In the genomic region with DNA sequence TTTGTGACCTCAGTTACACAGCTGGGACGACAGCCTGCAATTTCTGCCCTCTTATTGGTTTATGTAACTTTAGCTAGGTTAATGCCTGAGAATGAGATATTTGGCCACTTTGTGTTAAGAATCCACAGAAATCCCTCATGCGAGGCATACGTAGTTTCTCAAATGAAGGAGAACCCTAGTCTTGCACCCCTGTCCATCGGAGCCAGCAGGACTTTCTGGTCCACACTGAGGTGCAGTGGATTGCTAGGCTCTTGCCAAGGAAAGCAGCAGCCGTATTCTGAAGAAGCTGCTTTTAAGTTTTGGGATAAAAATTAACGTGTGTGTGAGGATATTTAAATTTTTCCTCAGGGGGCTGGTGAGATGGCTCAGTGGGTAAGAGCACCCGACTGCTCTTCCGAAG, we compare ENCODE assay signal across 8 mouse cellular contexts. TPM values are rescaled to one million over a fixed set of nuclear protein-coding genes. Genes with fewer than 3 reads are reported as not detected.
DNase-seq lines count a peak whose midpoint lies in the region; ATAC-seq and TF ChIP-seq lines count a peak whose summit lies in the region.

No protein-coding gene starts in this region.

- H3K4me3 ChIP-seq in kidney, embryonic 16.5 days (ENCODE audit: low read length): peak overlapping the region; percentile 93
- H3K4me3 ChIP-seq in bone marrow macrophage, adult 2 months (ENCODE audit: insufficient read depth, low read length): peak overlapping the region; percentile 21
- peak overlapping the region; percentile 64; the same call in 1 of the 2 replicates for H3K4me3 ChIP-seq in hindbrain, embryonic 14.5 days (replicated peaks; ENCODE audit: low read length)
- peak overlapping the region; percentile 76; the same call in 1 of the 2 replicates for H3K4me3 ChIP-seq in midbrain, embryonic 14.5 days (replicated peaks; ENCODE audit: low read depth, low read length)

- no peaks in the 10 kb centered on the region for H3K9me3 ChIP-seq in kidney, embryonic 16.5 days (ENCODE audit: low read length)
- no peaks in the 10 kb centered on the region for H3K9me3 ChIP-seq in hindbrain, embryonic 14.5 days (ENCODE audit: control insufficient read depth, low read length)
- no peaks in the 10 kb centered on the region for H3K9me3 ChIP-seq in midbrain, embryonic 14.5 days (ENCODE audit: control insufficient read depth, low read length)

- 48% methylated on average over 8 of the region's 8 CpGs for WGBS in kidney, embryonic 16.5 days
- 53% methylated on average over 8 of the region's 8 CpGs for WGBS in hindbrain, embryonic 14.5 days
- WGBS in midbrain, embryonic 14.5 days: 51% methylated on average over 8 of the region's 8 CpGs

- H3K27ac ChIP-seq in kidney, embryonic 16.5 days (ENCODE audit: low read length): 0 out of 2 replicates have a peak overlapping the region, but pooled peaks have one; percentile 44
- no peak overlapping the region for H3K27ac ChIP-seq in bone marrow macrophage, adult 2 months (ENCODE audit: insufficient read depth, low read depth, low read length)
- no peak overlapping the region for H3K27ac ChIP-seq in hindbrain, embryonic 14.5 days
- H3K27ac ChIP-seq in midbrain, embryonic 14.5 days (replicated peaks; ENCODE audit: low read depth, low read length): no peak overlapping the region

- no peak for TF ChIP-seq POLR2A in bone marrow macrophage, adult 2 months (IDR thresholded peaks at IDR 0.05; ENCODE audit: borderline replicate concordance, low read depth, low read length)

- no peaks in the 10 kb centered on the region for H3K27me3 ChIP-seq in kidney, embryonic 16.5 days (ENCODE audit: insufficient read depth, low read length)
- no peaks in the 10 kb centered on the region for H3K27me3 ChIP-seq in hindbrain, embryonic 14.5 days (ENCODE audit: control insufficient read depth, insufficient read depth, low read length)
- no peaks in the 10 kb centered on the region for H3K27me3 ChIP-seq in midbrain, embryonic 14.5 days (ENCODE audit: control insufficient read depth, insufficient read depth, low read length)

- H3K36me3 ChIP-seq in kidney, embryonic 16.5 days (ENCODE audit: insufficient read depth, low read length): peaks cover 13% of the 10 kb centered on the region; the same call in 1 of the 2 replicates
- H3K36me3 ChIP-seq in hindbrain, embryonic 14.5 days (replicated peaks; ENCODE audit: control insufficient read depth, insufficient read depth): peaks cover 39% of the 10 kb centered on the region
- H3K36me3 ChIP-seq in midbrain, embryonic 14.5 days (ENCODE audit: control insufficient read depth, insufficient read depth, low read length): peaks cover 29% of the 10 kb centered on the region

- peak overlapping the region; percentile 96 for H3K4me2 ChIP-seq in kidney, embryonic 16.5 days (replicated peaks; ENCODE audit: low read depth, low read length)
- peak overlapping the region; percentile 99 for H3K4me2 ChIP-seq in hindbrain, embryonic 14.5 days (replicated peaks)
- peak overlapping the region; percentile 99 for H3K4me2 ChIP-seq in midbrain, embryonic 14.5 days (ENCODE audit: low read length)

- TF ChIP-seq CTCF in bone marrow macrophage, adult 2 months (IDR thresholded peaks at IDR 0.05; ENCODE audit: low read depth, low read length): no peak

- H3K9ac ChIP-seq in kidney, embryonic 16.5 days (replicated peaks; ENCODE audit: low read length): no peak overlapping the region
- H3K9ac ChIP-seq in hindbrain, embryonic 14.5 days: no peak overlapping the region
- no peak overlapping the region for H3K9ac ChIP-seq in midbrain, embryonic 14.5 days (replicated peaks; ENCODE audit: low read length)

- H3K4me1 ChIP-seq in kidney, embryonic 16.5 days (ENCODE audit: insufficient read depth, low read length): peaks cover 22% of the 10 kb centered on the region
- H3K4me1 ChIP-seq in bone marrow macrophage, adult 2 months (ENCODE audit: control insufficient read depth, insufficient read depth, low read length): peaks cover 26% of the 10 kb centered on the region
- peaks cover 19% of the 10 kb centered on the region for H3K4me1 ChIP-seq in hindbrain, embryonic 14.5 days (replicated peaks; ENCODE audit: control insufficient read depth, insufficient read depth, low read length)
- peaks cover 9% of the 10 kb centered on the region for H3K4me1 ChIP-seq in midbrain, embryonic 14.5 days (ENCODE audit: control insufficient read depth, insufficient read depth, low read length)

- ATAC-seq in kidney, embryonic 16.5 days (ENCODE audit: low FRiP score, low TSS enrichment): no peak
- no peak for ATAC-seq in hindbrain, embryonic 14.5 days (ENCODE audit: low FRiP score)
- no peak for ATAC-seq in midbrain, embryonic 14.5 days (ENCODE audit: low FRiP score, low TSS enrichment)
- no peak for ATAC-seq in monocyte, adult 5-6 weeks (replicated peaks; ENCODE audit: insufficient number of reproducible peaks, low FRiP score, low TSS enrichment, poor library complexity, severe bottlenecking)

- DNase-seq in kidney, postnatal 36 days: no peak
- DNase-seq in hindbrain, embryonic 14.5 days (ENCODE audit: low spot score): no peak
- DNase-seq in midbrain, embryonic 14.5 days: no peak
- DNase-seq in ovary, postnatal 14 days (ENCODE audit: low spot score): no peak
- no peak for DNase-seq in adrenal gland, postnatal 36 days

RNA-seq across cellular contexts. Expression of a gene that starts 0.5 kb away (rescaled TPM):
- polyA plus RNA-seq in kidney, embryonic 16.5 days (2015; fragmentation: Nextera tagmentation; extraction: Ambion mirVana): 143 and 157 TPM in 2 replicates
- polyA plus RNA-seq in bone marrow macrophage, adult 2 months (2012; ENCODE audit: insufficient read depth, insufficient read length, missing spikeins): 99.3 and 105 TPM in 2 replicates
- polyA plus RNA-seq in hindbrain, embryonic 14.5 days (2014; fragmentation: Nextera tagmentation; extraction: Ambion mirVana): 114 and 126 TPM in 2 replicates
- 118 and 129 TPM in 2 replicates for polyA plus RNA-seq in midbrain, embryonic 14.5 days (2014; fragmentation: Nextera tagmentation; extraction: Ambion mirVana)
- 100 to 1,000 TPM; 140 to 170 TPM for total RNA-seq in adrenal gland, postnatal 36 days (2021)
- 102 to 125 TPM (median 108 TPM) in 3 replicates for total RNA-seq in monocyte, adult 5-6 weeks (2017)

RNA-seq across cellular contexts. Expression of a gene that starts 8.9 kb away (rescaled TPM):
- polyA plus RNA-seq in kidney, embryonic 16.5 days (2015; fragmentation: Nextera tagmentation; extraction: Ambion mirVana): 119 and 125 TPM in 2 replicates
- 1.2 and 2.7 TPM in 2 replicates for polyA plus RNA-seq in bone marrow macrophage, adult 2 months (2012; ENCODE audit: insufficient read depth, insufficient read length, missing spikeins)
- 24.5 and 25.8 TPM in 2 replicates for polyA plus RNA-seq in hindbrain, embryonic 14.5 days (2014; fragmentation: Nextera tagmentation; extraction: Ambion mirVana)
- 6.0 and 17.5 TPM in 2 replicates for polyA plus RNA-seq in midbrain, embryonic 14.5 days (2014; fragmentation: Nextera tagmentation; extraction: Ambion mirVana)
- 10 to 100 TPM; 40.2 to 47.0 TPM for total RNA-seq in adrenal gland, postnatal 36 days (2021)
- 0.29 to 15.8 TPM (median 2.0 TPM) in 3 replicates for total RNA-seq in monocyte, adult 5-6 weeks (2017)

RNA-seq across cellular contexts. Expression of a gene that starts 16.6 kb away (rescaled TPM):
- polyA plus RNA-seq in kidney, embryonic 16.5 days (2015; fragmentation: Nextera tagmentation; extraction: Ambion mirVana): 5.5 and 6.3 TPM in 2 replicates
- polyA plus RNA-seq in bone marrow macrophage, adult 2 months (2012; ENCODE audit: insufficient read depth, insufficient read length, missing spikeins): 20.9 and 27.3 TPM in 2 replicates
- polyA plus RNA-seq in hindbrain, embryonic 14.5 days (2014; fragmentation: Nextera tagmentation; extraction: Ambion mirVana): 13.6 and 15.6 TPM in 2 replicates
- 15.3 and 18.0 TPM in 2 replicates for polyA plus RNA-seq in midbrain, embryonic 14.5 days (2014; fragmentation: Nextera tagmentation; extraction: Ambion mirVana)
- total RNA-seq in adrenal gland, postnatal 36 days (2021): 10 to 100 TPM; 61.2 to 61.7 TPM
- total RNA-seq in monocyte, adult 5-6 weeks (2017): 18.8 to 30.1 TPM (median 27.0 TPM) in 3 replicates

RNA-seq across cellular contexts. Expression of a gene that starts 18.3 kb away (rescaled TPM):
- polyA plus RNA-seq in kidney, embryonic 16.5 days (2015; fragmentation: Nextera tagmentation; extraction: Ambion mirVana): 168 and 179 TPM in 2 replicates
- 100 and 112 TPM in 2 replicates for polyA plus RNA-seq in bone marrow macrophage, adult 2 months (2012; ENCODE audit: insufficient read depth, insufficient read length, missing spikeins)
- polyA plus RNA-seq in hindbrain, embryonic 14.5 days (2014; fragmentation: Nextera tagmentation; extraction: Ambion mirVana): 131 and 133 TPM in 2 replicates
- polyA plus RNA-seq in midbrain, embryonic 14.5 days (2014; fragmentation: Nextera tagmentation; extraction: Ambion mirVana): 134 and 162 TPM in 2 replicates
- total RNA-seq in adrenal gland, postnatal 36 days (2021): 100 to 1,000 TPM in 1 of 2 experiments, 10 to 100 TPM in 1; 86.3 to 122 TPM
- total RNA-seq in monocyte, adult 5-6 weeks (2017): 228 to 239 TPM (median 228 TPM) in 3 replicates

RNA-seq across cellular contexts. Expression of a gene that starts 27.9 kb away (rescaled TPM):
- polyA plus RNA-seq in kidney, embryonic 16.5 days (2015; fragmentation: Nextera tagmentation; extraction: Ambion mirVana): 205 and 209 TPM in 2 replicates
- polyA plus RNA-seq in bone marrow macrophage, adult 2 months (2012; ENCODE audit: insufficient read depth, insufficient read length, missing spikeins): 81.6 and 99.5 TPM in 2 replicates
- polyA plus RNA-seq in hindbrain, embryonic 14.5 days (2014; fragmentation: Nextera tagmentation; extraction: Ambion mirVana): 265 and 267 TPM in 2 replicates
- 255 and 298 TPM in 2 replicates for polyA plus RNA-seq in midbrain, embryonic 14.5 days (2014; fragmentation: Nextera tagmentation; extraction: Ambion mirVana)
- 100 to 1,000 TPM; 133 to 141 TPM for total RNA-seq in adrenal gland, postnatal 36 days (2021)
- total RNA-seq in monocyte, adult 5-6 weeks (2017): 39.1 to 56.7 TPM (median 44.1 TPM) in 3 replicates

Comparison
In these comparisons a context has a peak if more than half of its experiments do, and no peak if none do; other contexts are left out.
1. H3K4me3 ChIP-seq: peak in every context shown above with its lines; median percentile 93 in kidney, embryonic 16.5 days; 76 in midbrain, embryonic 14.5 days; 64 in hindbrain, embryonic 14.5 days; 21 in bone marrow macrophage, adult 2 months.